Mouse (Mus musculus): Measurements from ENCODE around the gene Slc1a4.
A peak's percentile ranks its signal among the peaks of the same experiment; 100 is the strongest.

Gene Slc1a4

DNA sequence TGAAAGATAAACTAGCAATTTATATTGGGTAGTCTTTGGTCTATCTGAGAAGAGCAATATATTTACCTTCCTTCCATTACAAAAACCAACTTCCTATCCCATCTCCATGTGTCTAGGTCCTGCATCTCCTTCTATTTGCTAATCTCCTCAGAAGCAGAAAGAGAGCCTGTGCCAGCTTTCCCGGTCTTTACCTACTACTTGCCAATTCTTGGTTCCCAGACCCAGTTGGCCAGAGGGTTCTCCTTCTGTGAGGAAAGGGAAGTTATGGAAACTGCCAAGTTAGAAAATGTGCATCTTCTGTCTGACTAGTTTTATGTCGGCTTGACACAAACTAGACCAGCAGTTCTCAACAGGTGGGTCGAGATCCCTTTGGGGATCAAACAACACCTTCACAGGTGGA, 8.5 kb downstream of the Slc1a4 start:
- DNase-seq: no peak

DNA sequence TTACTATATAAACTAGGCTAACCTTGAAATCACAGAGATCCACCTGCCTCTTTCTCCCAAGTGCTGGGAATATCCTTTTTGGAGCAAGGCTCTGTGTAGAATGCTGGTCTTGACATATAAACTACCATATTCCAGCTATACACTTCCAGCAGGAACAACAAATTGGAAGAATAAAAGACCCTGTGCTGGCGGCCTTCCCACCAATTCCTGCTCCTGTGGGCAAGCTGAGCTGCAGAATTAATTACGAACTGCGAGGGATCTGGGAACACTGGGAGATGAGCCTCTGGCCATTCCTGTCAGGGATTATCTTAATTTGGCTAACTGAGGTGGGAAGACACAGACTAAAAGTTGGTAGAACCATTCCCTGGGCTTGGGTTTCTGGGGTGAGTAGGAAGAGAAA, 10.1 kb downstream of the Slc1a4 start:
- no peak for DNase-seq

DNA sequence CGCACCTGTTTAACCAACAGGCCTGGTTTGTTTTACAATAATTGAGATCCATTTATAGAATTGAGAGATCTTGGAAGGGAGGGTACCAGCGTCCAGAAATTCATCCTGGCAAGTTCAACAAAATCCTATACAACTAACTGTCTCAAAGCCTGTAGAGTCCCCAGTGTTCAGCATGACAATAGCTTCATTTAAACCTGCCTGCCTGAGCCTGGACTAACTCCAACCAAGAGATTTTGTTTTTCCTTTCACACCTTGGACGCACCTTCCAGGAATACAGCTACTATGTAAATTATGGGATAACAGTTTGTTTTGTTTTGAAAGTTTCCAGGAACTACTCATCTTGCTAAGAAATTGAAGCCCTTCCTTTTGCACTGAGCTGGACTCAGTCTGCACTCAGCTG, 11.9 kb downstream of the Slc1a4 start:
- no peak for DNase-seq

DNA sequence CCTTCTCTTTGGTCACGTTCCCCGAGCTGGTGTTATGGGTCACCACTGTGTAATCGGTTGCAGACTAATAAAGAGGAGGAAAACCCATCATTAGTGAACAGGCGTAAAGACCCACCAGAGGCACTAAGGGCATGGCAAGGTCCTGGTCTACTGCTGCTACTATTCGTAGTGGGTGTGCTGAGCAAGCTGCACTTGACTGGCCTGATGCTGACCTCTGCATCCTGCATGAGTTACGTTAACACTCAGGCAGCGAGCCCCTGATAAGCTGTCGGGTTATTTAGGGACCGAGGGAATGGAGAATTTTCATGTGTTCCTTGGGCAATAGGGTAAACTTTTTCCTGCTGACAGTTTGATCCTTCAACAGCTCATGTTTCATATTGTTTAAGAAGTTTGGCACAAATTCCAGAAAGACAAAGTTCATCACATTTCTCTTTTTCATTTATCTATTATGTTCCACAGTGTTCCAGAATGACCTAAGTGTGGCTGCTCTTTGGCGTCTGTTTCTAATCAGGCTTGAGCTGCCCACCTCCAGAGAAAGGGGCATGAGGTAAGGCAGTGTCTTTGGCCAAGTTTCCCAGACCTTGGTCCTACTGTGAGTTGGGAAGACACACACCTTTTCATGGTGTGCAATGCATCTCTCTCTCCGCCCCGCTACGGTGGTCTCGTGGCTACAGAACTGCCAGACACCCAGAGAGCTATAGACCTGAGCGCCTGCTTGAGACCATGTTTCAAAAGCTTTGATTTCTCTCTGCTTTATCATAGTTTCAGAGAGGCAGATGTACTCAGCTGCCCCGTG, 13.7 kb downstream of the Slc1a4 start:
- DNase-seq: no peak

- no peak for DNase-seq
Measured at GRCm38 (mm10) chr11:20313576-20313975, 18.9 kb downstream of the Slc1a4 start.

GRCm38 (mm10) chr11:20309044-20309443, 23.5 kb downstream of the Slc1a4 start:
- no peak for DNase-seq

GRCm38 (mm10) chr11:20307409-20307808, 25.1 kb downstream of the Slc1a4 start:
- DNase-seq: no peak

GRCm38 (mm10) chr11:20305641-20306040, 26.9 kb downstream of the Slc1a4 start:
- no peak for DNase-seq

DNA sequence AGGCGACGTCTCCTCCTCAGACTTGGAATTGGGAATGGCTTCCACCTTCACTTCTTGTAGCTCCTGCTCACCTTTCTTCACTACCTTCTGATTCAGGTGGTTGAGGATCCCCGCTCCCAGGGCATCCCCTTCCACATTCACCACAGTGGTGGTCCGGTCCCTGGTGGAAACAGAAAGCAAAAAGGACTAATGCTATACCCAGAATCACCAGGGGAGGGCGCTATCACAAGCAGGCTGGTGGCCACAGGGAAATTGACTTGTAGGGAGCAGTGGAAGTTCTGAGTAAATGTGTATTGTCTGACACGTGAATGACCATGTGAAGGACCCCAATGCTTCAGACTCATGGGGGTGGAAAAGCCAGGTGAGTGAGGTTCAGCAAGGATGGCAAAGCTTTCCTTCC, 28.2 kb downstream of the Slc1a4 start:
- DNase-seq: peak; percentile 70

GRCm38 (mm10) chr11:20301332-20301731, 31.2 kb downstream of the Slc1a4 start:
- DNase-seq: no peak

DNA sequence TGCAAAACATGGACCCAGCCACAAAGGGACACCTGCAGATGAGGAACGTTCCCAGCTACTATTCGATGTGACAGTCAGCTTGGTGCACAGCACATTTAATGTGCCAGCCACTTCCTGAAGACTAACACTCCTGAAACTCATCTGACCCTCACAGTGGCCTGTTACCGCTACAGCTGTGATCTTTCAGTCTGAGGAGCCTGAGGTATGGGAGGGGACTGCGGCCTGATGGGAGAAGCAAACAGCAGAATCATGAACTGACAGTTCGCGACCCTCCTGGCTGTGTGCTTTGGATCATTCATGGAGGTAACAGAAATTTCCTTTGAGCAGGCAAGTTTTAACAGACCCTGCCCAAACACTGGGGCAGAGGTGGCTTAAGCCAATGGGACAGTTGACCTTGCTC, 31.7 kb downstream of the Slc1a4 start:
- no peak for DNase-seq

DNA sequence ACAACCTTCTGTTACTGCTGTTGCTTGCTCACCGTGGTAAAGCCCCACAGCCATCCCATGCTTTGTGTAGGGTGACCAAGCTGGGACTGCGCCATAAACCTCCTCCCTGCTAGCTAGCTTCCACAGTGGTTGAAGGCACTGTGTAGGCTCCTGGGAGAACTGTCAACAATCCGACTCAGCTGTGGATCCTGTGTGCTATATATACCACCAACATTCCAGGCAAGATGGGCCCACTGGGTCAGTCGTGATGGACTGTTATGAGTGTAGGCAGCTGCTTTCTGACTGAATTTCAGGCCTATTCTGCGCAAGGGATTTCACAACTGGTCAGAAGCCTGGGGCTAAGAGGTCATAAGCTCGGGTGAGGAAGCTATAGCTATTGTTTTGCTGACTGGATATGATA, 32.6 kb downstream of the Slc1a4 start:
- no peak for DNase-seq

DNA sequence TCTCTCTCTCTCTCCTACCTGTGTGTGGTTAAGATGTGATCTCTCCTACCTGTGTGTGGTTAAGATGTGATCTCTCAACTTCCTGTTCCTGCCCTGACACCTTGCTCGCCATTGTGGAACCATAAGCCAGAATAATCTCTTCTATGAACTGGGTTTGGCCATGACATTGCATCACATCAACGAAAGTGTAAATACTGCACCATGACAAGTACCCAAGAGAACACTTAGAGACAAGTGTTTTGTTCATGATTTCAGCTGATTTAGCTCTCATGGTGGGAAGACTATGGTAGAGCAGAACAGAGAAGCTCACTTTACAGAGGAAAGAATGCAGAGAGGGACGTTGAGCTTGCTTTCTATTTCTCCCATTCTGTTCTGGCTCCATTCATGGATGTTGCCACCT, 48.0 kb downstream of the Slc1a4 start:
- no peak for DNase-seq

GRCm38 (mm10) chr11:20282601-20283219, 49.8 kb downstream of the Slc1a4 start:
- no peak for DNase-seq

- no peak for DNase-seq
Measured at GRCm38 (mm10) chr11:20280982-20281381, 51.5 kb downstream of the Slc1a4 start.

DNA sequence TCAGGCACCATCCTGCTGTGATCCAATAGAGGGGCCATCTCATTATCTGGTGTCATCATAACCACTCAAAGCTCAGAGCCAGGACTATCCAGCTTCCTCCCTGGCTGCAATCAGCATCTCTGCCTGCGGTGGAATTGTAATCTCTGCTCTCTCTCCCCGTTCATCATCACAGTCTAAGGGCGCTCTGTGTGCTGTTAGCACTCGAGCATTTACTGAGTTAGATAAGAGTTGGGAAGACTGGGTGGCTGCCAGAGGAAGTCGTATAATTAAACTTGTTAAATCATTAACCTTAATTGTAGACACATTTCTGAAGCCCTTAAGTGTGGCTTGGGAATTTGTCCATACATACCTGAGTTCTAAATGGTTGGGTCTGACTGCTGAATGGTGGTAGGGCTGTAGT, 53.8 kb downstream of the Slc1a4 start:
- DNase-seq: no peak

DNA sequence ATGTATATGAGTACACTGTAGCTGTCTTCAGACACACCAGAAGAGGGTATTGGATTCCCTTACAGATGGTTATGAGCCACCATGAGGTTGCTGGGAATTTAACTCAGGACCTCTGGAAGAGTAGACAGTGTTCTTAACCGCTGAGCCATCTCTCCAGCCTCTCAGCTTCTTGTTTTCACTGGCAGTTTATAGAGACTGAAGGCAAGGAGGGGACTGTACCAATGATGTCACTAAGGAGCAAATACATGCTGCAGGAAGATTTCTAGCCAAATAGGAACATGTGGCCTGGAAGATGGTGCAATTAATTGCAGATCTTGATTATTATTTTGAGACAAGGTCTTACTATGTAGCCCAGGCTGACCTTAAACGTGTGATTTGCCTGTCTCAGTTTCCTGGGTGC, 55.4 kb downstream of the Slc1a4 start:
- DNase-seq: no peak

GRCm38 (mm10) chr11:20275974-20276373, 56.5 kb downstream of the Slc1a4 start:
- no peak for DNase-seq

GRCm38 (mm10) chr11:20269885-20270284, 62.6 kb downstream of the Slc1a4 start:
- DNase-seq: no peak

- DNase-seq: no peak
Measured at GRCm38 (mm10) chr11:20262628-20263380, 69.7 kb downstream of the Slc1a4 start.

DNA sequence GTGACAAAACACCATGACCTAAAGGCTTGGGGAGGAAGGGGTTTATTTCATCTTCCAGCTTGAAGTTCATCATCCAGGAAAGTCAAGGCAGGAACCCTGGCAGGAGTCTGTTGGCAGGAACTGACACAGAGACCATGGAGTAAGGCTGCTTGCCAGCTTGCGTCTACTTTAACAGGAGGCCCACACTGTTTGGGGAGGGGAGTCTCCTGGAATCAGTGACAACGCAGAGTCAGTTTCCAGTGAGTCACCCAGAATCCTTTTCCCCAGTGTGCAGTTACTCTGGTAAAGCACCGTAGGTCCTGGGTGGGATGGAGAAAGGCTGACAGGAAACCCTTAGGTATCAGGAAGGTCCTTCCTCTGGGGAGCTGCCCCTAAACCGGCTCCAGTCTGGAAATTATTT, 77.7 kb downstream of the Slc1a4 start:
- DNase-seq: no peak

DNA sequence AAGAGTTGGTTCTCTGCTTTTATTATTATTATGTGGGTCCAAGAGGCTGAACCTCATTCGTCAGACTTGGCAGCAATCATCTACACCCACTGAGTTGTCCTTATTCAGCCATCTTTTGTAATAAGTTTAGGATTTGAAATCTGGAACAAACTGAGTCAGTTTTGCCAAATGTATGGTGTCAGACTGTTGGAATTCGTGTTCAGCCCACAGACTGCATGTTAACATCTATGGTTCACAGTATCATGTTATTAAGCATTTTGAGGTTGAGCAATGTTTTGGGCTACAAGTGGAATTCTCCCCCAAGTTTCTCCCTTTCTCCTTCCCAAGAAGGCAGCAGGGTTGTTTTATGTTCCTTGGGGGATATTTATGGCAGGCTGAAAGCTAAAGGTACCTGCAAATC, 79.4 kb downstream of the Slc1a4 start:
- no peak for DNase-seq
